Mouse (Mus musculus) small intestine, adult 2 months (tissue): ENCODE data around the gene Rnase13.

Experiments
- CTCF ChIP-seq: fragments of 200-500 bp; IDR thresholded peaks from 2 replicates; pipeline ENCODE4 v1.5.1; 2012; ENCODE audit warnings: low read depth, mild to moderate bottlenecking, control low read depth, inconsistent platforms, low read length, moderate library complexity, mixed read lengths; ENCODE audit not compliant: insufficient replicate concordance, insufficient read length; ENCODE audit errors: extremely low read depth
- POLR2A ChIP-seq: fragments of 200-500 bp; IDR thresholded peaks from 2 replicates; pipeline ENCODE4 v1.6.1; 2012; ENCODE audit warnings: low read depth, mild to moderate bottlenecking, control low read depth, inconsistent platforms, low read length, moderate library complexity

DNA sequence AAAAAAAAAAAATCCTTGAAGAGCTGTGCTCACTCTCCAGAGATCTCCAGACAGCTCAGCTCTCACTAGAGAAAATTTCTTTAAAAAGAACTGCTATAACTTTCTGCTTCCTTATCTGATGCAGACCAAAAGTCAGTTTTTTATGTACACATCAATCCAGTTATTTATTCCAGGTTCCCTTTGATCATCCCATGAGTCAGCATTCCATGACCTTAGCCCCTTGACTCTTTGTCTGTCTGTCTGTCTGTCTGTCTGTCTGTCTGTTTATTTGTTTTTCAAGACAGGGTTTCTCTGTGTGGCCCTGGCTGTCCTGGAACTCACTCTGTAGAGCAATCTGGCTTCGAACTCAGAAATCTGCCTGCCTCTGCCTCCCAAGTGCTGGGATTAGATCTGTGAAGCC is 23.2 kb downstream of the Rnase13 start:
- TF ChIP-seq CTCF (no peak), POLR2A (no peak)
